Mouse (Mus musculus) forebrain, embryonic 12.5 days (tissue): ENCODE data around the gene Nfib. TPM values are rescaled to one million over a fixed set of nuclear protein-coding genes. Genes with fewer than 3 reads are reported as not detected.

Experiments
- ATAC-seq: fragments of 200-750 bp; cut with Nextera tagmentation; 2 replicates; pipeline ENCODE4 v1.8.0; 2017; ENCODE audit warnings: moderate TSS enrichment; ENCODE audit not compliant: low FRiP score
- H3K27ac ChIP-seq: fragments of 300-500 bp; sonication (generic); 2 replicates; pipeline ENCODE4 v1.5.1; 2016; ENCODE audit warnings: mild to moderate bottlenecking
- H3K27me3 ChIP-seq: fragments of 300-500 bp; sonication (generic); 2 replicates; pipeline ENCODE4 v1.6.1; 2016; ENCODE audit warnings: mild to moderate bottlenecking
- H3K36me3 ChIP-seq: fragments of 300-500 bp; sonication (generic); replicated peaks from 2 replicates; pipeline ENCODE4 v1.6.1; 2016; ENCODE audit warnings: mild to moderate bottlenecking
- H3K4me1 ChIP-seq: fragments of 300-500 bp; sonication (generic); 2 replicates; pipeline ENCODE4 v1.6.1; 2016
- H3K4me2 ChIP-seq: fragments of 300-500 bp; sonication (generic); 2 replicates; pipeline ENCODE4 v1.6.1; 2016; ENCODE audit warnings: mild to moderate bottlenecking, moderate library complexity
- H3K4me3 ChIP-seq: fragments of 300-500 bp; sonication (generic); replicated peaks from 2 replicates; pipeline ENCODE4 v1.5.1; 2016; ENCODE audit warnings: mild to moderate bottlenecking
- H3K9ac ChIP-seq: fragments of 300-500 bp; sonication (generic); 2 replicates; pipeline ENCODE4 v1.6.1; 2016; ENCODE audit warnings: mild to moderate bottlenecking
- H3K9me3 ChIP-seq: fragments of 300-500 bp; sonication (generic); 2 replicates; pipeline ENCODE4 v1.6.1; 2016
- WGBS: fragments of 180-500 bp; shearing (Covaris S2); methylation state at CpG from one replicate; pipeline ENCODE4 v1.1.7; 2016; 5-methylcytosine and 5-hydroxymethylcytosine counted together
- polyA plus RNA-seq: library from polyadenylated mRNA; unstranded; fragments of >200 nt; fragmentation: Nextera tagmentation; extraction: Ambion mirVana; gene quantifications from 2 replicates; pipeline ENCODE4 v1.2.1, GENCODE M21; 2016

Gene Nfib
- polyA plus RNA-seq, 1 experiment from 2014 or later = 103 TPM

DNA sequence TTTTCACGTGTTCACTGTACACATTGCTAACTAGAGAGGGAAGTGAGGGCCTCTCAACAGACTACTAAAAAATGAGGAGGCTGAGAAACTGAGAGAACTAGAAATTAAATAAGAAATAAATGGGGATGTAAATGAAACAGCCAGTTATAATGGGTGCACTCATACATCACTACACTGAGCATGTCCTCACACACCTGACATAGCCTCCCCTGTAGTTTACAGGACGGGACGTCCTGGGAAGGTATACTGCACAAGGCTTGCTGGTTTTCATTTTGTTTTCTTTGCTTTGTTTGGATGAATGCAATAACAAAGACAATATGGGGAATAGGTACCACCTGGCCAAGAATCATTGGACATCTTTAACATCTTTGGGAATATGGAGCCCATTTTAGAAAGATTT lies 211.1 kb downstream of the Nfib start:
- Histone ChIP-seq H3K9ac (peak overlapping the region; percentile 34; the same call in 1 of the 2 replicates), H3K27me3 (no peaks in the 10 kb centered on the region), H3K36me3 (peaks cover 28% of the 10 kb centered on the region), H3K27ac (peak overlapping the region; percentile 68), H3K9me3 (no peaks in the 10 kb centered on the region), H3K4me1 (peaks cover 45% of the 10 kb centered on the region), H3K4me3 (no peak overlapping the region), H3K4me2 (peak overlapping the region; percentile 34; the same call in 1 of the 2 replicates)
- WGBS = 81% methylated on average over 3 of the region's 3 CpGs
- ATAC-seq = no peak

DNA sequence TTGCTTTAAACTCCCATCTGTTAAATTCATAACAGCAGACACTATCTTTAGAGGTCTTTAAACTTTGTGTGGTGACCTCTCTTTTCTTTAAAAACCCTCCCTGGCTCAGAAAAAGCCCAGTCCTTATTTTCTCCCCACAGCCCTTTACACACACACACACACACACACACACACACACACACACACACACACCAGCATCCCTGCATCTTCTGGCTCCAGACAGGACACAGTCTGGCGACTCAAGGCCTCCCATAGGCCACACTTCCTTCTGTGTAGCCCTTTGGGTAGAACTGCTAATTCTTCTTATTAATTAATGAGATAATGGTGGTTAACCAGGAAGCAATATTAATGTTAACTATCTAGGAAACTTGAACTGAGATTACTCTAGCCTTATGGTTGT lies 211.7 kb downstream of the Nfib start:
- Histone ChIP-seq H3K9ac (peak overlapping the region; percentile 34; the same call in 1 of the 2 replicates), H3K4me1 (peaks cover 39% of the 10 kb centered on the region), H3K4me2 (peak overlapping the region; percentile 34), H3K27me3 (no peaks in the 10 kb centered on the region), H3K36me3 (peaks cover 28% of the 10 kb centered on the region), H3K9me3 (no peaks in the 10 kb centered on the region), H3K27ac (peak overlapping the region; percentile 68), H3K4me3 (no peak overlapping the region)
- WGBS = 75% methylated on average over 1 of the region's 1 CpGs
- no peak for ATAC-seq

GRCm38 (mm10) chr4:82493363-82493762 lies 212.2 kb downstream of the Nfib start:
- 71% methylated on average over 7 of the region's 7 CpGs for WGBS
- ATAC-seq = no peak
- no peak overlapping the region; the same call in 1 of the 2 replicates for H3K9ac ChIP-seq

DNA sequence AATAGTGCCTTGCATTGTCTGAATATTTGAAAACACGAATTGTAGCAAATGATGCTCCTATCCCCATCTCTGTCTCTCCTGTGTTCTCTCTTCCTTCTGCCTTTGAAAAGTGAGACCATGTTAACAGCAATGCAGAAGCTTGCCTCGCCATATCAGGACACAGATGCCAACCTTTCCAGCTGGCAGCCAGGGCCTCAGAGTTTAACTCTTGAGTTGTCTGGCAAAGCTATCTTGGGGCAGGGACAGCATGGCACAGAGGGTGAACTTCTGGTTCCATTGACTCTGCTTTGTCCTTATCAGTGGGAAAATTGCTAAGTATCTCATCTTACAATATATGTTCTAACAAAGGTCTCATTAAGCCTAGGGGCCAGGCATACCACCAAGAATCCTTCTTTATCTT lies 212.8 kb downstream of the Nfib start:
- no peak overlapping the region for H3K27ac ChIP-seq
- ATAC-seq = no peak
- H3K27me3 ChIP-seq = no peaks in the 10 kb centered on the region
- no peak overlapping the region for H3K4me3 ChIP-seq
- H3K4me2 ChIP-seq = 0 out of 2 replicates have a peak overlapping the region, but pooled peaks have one; percentile 1
- no peak overlapping the region for H3K9ac ChIP-seq
- no peaks in the 10 kb centered on the region for H3K9me3 ChIP-seq
- peaks cover 31% of the 10 kb centered on the region for H3K4me1 ChIP-seq
- 74% methylated on average over 2 of the region's 2 CpGs for WGBS
- peaks cover 29% of the 10 kb centered on the region for H3K36me3 ChIP-seq

More at GRCm38 (mm10) chr4:82493363-82493762, 212.2 kb downstream of the Nfib start:
- Histone ChIP-seq H3K27ac (0 out of 2 replicates have a peak overlapping the region, but pooled peaks have one; percentile 36), H3K4me3 (no peak overlapping the region), H3K4me2 (0 out of 2 replicates have a peak overlapping the region, but pooled peaks have one; percentile 1), H3K36me3 (peaks cover 29% of the 10 kb centered on the region), H3K9me3 (no peaks in the 10 kb centered on the region), H3K4me1 (peaks cover 37% of the 10 kb centered on the region), H3K27me3 (no peaks in the 10 kb centered on the region)

DNA sequence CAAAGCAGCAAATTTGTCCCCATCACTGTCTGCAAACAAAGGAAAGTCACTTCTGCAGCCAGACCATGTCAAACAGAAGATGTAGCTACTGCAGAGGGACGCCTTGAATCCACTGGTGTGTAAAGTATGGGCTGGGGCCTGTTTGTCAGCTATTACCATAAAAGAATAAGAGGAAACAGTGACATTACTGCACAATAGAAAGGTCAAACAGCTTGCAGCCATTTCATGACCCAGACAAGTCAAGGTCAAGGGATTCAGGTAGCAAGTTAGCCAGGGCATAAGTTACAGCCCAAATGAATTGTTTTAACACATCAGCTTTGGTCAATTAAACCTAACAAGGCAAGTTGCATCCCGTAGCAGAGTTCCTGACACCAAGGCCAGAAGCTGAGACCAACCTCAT lies 215.6 kb downstream of the Nfib start:
- Histone ChIP-seq H3K36me3 (peaks cover 21% of the 10 kb centered on the region), H3K27me3 (no peaks in the 10 kb centered on the region), H3K4me1 (peaks cover 26% of the 10 kb centered on the region), H3K9me3 (no peaks in the 10 kb centered on the region), H3K4me2 (no peak overlapping the region), H3K27ac (no peak overlapping the region), H3K4me3 (no peak overlapping the region), H3K9ac (no peak overlapping the region)
- ATAC-seq = no peak
- WGBS = 51% methylated on average over 2 of the region's 2 CpGs

GRCm38 (mm10) chr4:82485910-82486309 lies 219.6 kb downstream of the Nfib start:
- Histone ChIP-seq H3K27me3 (no peaks in the 10 kb centered on the region), H3K9ac (no peak overlapping the region), H3K4me1 (peaks cover 12% of the 10 kb centered on the region), H3K4me2 (no peak overlapping the region), H3K9me3 (no peaks in the 10 kb centered on the region), H3K4me3 (no peak overlapping the region), H3K27ac (no peak overlapping the region), H3K36me3 (peaks cover 21% of the 10 kb centered on the region)
- 95% methylated on average over 2 of the region's 2 CpGs for WGBS
- ATAC-seq = no peak

GRCm38 (mm10) chr4:82483871-82484270 lies 221.7 kb downstream of the Nfib start:
- H3K9me3 ChIP-seq = no peaks in the 10 kb centered on the region
- 0 out of 2 replicates have a peak, but pooled peaks cover 6% of the 10 kb centered on the region for H3K4me1 ChIP-seq
- no peak overlapping the region for H3K4me3 ChIP-seq
- no peak for ATAC-seq
- H3K4me2 ChIP-seq = no peak overlapping the region
- H3K36me3 ChIP-seq = peaks cover 26% of the 10 kb centered on the region
- H3K27ac ChIP-seq = no peak overlapping the region
- H3K9ac ChIP-seq = no peak overlapping the region
- H3K27me3 ChIP-seq = no peaks in the 10 kb centered on the region
- 44% methylated on average over 1 of the region's 1 CpGs for WGBS

GRCm38 (mm10) chr4:82483298-82483697 lies 222.3 kb downstream of the Nfib start:
- peaks cover 23% of the 10 kb centered on the region for H3K36me3 ChIP-seq
- no peaks in the 10 kb centered on the region for H3K9me3 ChIP-seq
- H3K9ac ChIP-seq = no peak overlapping the region
- no peak overlapping the region for H3K4me3 ChIP-seq
- no peak for ATAC-seq
- H3K27ac ChIP-seq = no peak overlapping the region
- H3K4me1 ChIP-seq = 0 out of 2 replicates have a peak, but pooled peaks cover 6% of the 10 kb centered on the region
- H3K27me3 ChIP-seq = no peaks in the 10 kb centered on the region
- 83% methylated on average over 6 of the region's 6 CpGs for WGBS
- no peak overlapping the region for H3K4me2 ChIP-seq

DNA sequence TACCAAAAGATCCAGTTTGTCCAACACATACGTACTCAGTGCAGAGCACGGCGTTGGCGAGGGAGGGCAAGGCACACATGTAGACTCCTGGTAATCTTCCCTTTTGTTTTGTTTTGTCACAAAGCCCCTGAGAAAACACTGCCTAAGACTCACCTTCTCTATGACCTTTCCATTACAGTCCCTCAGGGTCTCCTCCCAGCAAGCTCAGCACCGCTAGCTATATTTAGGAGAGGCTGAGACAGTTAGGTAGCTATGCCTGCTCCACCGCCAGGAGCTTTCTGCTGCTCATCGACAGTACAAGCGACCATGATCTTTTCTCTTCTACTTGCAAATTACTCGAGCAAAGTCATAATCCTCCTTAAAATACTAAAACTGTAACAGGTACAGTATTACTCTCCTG lies 224.9 kb downstream of the Nfib start:
- ATAC-seq = 0 out of 2 replicates have a peak, but pooled peaks have one; percentile 23
- Histone ChIP-seq H3K27ac (no peak overlapping the region), H3K9ac (no peak overlapping the region), H3K36me3 (peaks cover 5% of the 10 kb centered on the region; the same call in 1 of the 2 replicates), H3K4me3 (no peak overlapping the region), H3K4me1 (0 out of 2 replicates have a peak, but pooled peaks cover 6% of the 10 kb centered on the region), H3K27me3 (no peaks in the 10 kb centered on the region), H3K9me3 (no peaks in the 10 kb centered on the region), H3K4me2 (no peak overlapping the region)
- WGBS = 88% methylated on average over 9 of the region's 9 CpGs

DNA sequence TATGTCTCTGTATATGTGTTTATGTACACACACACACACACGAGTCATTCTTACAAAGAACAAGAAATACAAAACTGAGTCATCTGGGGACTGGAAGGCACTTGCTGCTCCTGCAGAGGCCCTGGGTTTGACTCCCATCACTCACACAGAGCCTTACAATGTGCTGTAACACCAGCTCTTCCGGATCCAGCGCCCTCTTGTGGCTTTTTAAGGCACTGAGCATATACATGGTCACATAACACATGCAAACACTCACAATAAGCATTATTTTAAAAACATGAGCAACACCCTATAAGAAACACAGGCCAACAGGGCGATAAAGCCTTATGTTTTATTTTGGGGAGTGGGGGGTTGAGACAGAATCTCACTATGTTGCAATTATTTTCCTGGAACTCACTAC lies 226.2 kb downstream of the Nfib start:
- Histone ChIP-seq H3K27ac (no peak overlapping the region), H3K4me1 (peaks cover 6% of the 10 kb centered on the region; the same call in 1 of the 2 replicates), H3K4me3 (no peak overlapping the region), H3K9ac (no peak overlapping the region), H3K27me3 (no peaks in the 10 kb centered on the region), H3K4me2 (no peak overlapping the region), H3K36me3 (peaks cover 5% of the 10 kb centered on the region; the same call in 1 of the 2 replicates), H3K9me3 (no peaks in the 10 kb centered on the region)
- 66% methylated on average over 4 of the region's 4 CpGs for WGBS
- ATAC-seq = no peak

DNA sequence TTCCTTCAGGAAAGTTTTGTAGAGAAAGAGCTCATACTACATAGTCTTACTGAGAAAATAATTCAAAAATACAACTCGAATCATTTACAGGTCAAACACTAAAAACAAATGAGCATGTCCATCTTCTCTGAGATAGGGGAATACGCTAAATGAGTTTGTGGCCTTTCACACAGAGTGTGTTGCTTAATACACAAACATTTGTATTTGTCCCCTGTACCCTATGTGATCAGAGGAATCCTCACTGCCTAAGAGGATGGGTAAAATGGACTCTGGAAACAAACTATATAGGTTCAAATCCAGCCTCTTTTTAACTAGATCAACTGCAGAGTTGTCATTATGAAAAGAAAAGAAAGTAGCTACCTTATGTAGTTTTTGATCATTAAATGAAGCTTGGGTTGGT lies 227.8 kb downstream of the Nfib start:
- 90% methylated on average over 2 of the region's 2 CpGs for WGBS

DNA sequence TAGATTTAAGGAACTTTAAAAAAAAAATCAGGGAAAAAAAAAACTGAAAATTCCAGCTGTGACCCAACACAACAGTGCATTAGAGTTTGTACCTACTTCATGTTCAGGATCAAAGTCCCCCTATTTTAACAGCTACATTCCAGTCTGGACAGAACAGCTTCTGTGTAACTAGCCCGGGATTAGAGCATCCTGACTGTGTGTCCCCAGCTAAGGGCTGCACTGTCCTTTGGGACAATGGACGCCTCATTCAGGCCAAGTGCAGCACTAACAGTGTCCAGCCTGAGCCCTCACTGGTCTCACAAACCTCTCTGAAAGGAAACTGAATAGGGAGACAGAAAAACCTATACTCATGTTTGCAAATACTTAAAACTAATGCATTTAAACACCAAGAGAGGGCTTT lies 229.1 kb downstream of the Nfib start:
- Histone ChIP-seq H3K4me2 (no peak overlapping the region), H3K36me3 (peaks cover 5% of the 10 kb centered on the region; the same call in 1 of the 2 replicates), H3K27ac (no peak overlapping the region), H3K27me3 (no peaks in the 10 kb centered on the region), H3K4me1 (peaks cover 2% of the 10 kb centered on the region), H3K9ac (0 out of 2 replicates have a peak overlapping the region, but pooled peaks have one; percentile 30), H3K9me3 (no peaks in the 10 kb centered on the region), H3K4me3 (no peak overlapping the region)
- WGBS = 48% methylated on average over 2 of the region's 2 CpGs
- no peak for ATAC-seq

More for the DNA sequence above, 227.8 kb downstream of the Nfib start:
- Histone ChIP-seq H3K4me1 (no peaks in the 10 kb centered on the region; the same call in 1 of the 2 replicates), H3K27ac (no peak overlapping the region), H3K9ac (no peak overlapping the region), H3K27me3 (no peaks in the 10 kb centered on the region), H3K4me2 (no peak overlapping the region), H3K9me3 (no peaks in the 10 kb centered on the region), H3K36me3 (peaks cover 5% of the 10 kb centered on the region; the same call in 1 of the 2 replicates), H3K4me3 (no peak overlapping the region)
- no peak for ATAC-seq

GRCm38 (mm10) chr4:82474334-82474733 lies 231.2 kb downstream of the Nfib start:
- Histone ChIP-seq H3K27ac (no peak overlapping the region), H3K27me3 (no peaks in the 10 kb centered on the region), H3K4me2 (no peak overlapping the region), H3K9me3 (no peaks in the 10 kb centered on the region), H3K4me1 (peaks cover 10% of the 10 kb centered on the region), H3K36me3 (peaks cover 1% of the 10 kb centered on the region; the same call in 1 of the 2 replicates), H3K4me3 (no peak overlapping the region), H3K9ac (no peak overlapping the region)
- WGBS = 73% methylated on average over 5 of the region's 5 CpGs
- no peak for ATAC-seq
